Mouse (Mus musculus) testis, adult 2 months (tissue): ENCODE measurements around the gene Mbd4.

Experiments used
- CTCF ChIP-seq: fragments of 200-500 bp; IDR thresholded peaks from 2 replicates; pipeline ENCODE4 v1.5.1; 2012; ENCODE audit warnings: low read depth, mild to moderate bottlenecking, inconsistent platforms, low read length, moderate library complexity; ENCODE audit not compliant: control insufficient read depth, insufficient read depth, insufficient replicate concordance
- POLR2A ChIP-seq: fragments of 200-500 bp; IDR thresholded peaks from 2 replicates; pipeline ENCODE4 v1.6.1; 2012; ENCODE audit warnings: low read depth, mild to moderate bottlenecking, inconsistent platforms, low read length, moderate library complexity; ENCODE audit not compliant: control insufficient read depth

DNA sequence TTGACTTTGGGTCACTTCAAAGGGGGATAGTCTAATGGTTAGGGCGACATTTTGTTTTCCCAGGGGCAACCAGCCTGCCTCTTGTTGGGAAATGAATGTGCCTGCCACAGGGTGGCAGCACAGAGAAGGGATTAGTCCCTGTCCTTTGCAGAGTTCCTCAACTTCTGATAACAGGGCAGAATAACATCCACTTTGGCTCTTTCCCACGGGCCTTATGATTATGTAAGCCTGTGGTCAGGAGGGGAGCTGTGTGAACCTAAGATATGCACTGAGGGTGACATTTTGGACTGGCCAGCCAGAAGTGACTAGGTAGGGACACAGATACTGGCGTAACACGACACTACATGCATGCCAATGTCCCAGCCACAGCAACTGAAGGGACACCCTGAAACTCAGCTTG is 39.1 kb downstream of the Mbd4 start:
- TF ChIP-seq CTCF (peak; percentile 39; the same call in 1 of the 2 replicates), POLR2A (no peak)
